Mouse (Mus musculus) cerebellum, adult 8-10 months (tissue): ENCODE measurements around the gene Odf3l2.

ENCODE experiments used
- DNase-seq: peaks from one replicate; pipeline ENCODE4 v3.0.0; 2022

The Odf3l2 gene

DNA sequence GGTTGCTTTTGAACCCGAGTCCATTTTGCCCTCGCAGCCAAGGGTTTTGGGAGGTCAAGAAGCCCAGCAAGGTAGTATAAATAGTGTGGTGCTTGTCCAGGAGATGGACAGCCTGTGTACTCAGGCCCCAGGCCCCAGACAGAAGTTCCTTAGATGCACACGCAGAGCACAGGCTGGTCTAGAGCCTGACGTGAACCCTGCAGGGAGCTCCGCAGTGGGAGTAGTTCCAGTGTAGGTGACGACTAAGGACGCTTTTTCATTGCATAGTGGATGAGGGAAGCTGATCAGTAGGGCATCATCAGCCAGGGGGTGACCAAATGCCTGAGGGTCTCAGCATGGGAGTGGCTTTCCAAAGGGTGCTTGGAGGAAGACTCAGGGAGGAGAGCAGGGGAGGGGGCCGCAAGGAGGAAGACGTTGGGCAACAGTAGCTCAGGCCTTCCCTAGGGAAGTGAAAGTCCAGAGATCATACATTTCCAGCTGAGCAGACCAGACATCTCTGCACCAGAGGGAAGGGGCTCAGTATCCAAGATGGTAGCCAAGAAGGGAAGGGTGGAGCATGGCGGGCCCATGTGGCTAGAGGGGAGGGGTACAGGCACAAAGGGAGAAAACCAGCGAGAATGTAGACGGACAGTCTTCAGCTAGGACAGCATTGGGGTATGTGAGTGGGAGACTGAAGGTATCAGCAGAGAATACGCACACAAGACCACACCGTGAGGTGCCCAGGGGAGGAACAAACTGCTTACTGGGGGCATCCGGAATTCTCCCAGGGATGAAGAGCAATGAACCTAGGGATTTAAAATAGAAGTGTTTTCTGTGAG, 24.7 kb upstream of the Odf3l2 start:
- DNase-seq = peak; percentile 44

GRCm38 (mm10) chr10:79669576-79670057, 24.1 kb upstream of the Odf3l2 start:
- DNase-seq = peak; percentile 77

DNA sequence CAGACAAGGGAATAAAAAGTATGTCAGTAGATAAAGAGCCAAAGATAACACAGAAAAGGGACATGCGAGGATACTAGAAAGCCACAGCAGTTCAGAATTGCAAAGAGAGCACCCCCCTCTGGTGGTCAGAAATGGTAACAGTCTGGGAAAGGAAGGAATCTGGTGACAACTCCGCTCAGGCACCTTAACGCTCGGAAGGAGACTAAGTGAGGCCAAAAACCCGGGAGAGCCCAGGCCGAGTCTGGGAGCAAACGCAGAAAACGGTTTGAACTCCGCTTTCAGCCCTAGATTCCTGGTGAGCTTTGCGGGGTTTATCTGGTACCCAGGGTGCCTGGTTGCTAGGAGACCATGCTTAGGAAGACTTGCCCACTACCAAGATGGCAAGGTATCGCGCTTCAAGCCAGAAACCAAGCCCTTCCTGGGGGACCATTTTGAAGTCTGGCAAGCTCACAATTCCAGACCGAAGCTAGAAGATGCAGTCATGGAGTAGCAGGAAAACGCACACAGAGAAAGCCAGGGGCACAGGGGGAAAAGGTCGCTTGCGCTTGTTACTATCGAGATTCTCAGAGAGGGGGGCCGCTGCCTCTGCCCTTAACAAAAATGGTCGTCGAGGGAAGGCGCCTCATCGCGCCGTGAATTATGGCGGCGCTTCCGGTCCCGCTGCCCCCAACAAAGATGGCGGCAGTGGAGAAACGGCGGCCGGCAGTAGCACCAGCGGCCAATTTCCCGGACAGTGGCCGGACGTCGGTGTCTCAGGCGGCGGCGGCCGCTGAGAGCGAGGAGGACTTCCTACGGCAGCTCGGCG, 23.4 kb upstream of the Odf3l2 start, which contains the start of gene Tpgs1:
TSS of gene Tpgs1 (plus strand) at position 599 of the 805 bp plus-strand sequence.
- DNase-seq = peak; percentile 97

DNA sequence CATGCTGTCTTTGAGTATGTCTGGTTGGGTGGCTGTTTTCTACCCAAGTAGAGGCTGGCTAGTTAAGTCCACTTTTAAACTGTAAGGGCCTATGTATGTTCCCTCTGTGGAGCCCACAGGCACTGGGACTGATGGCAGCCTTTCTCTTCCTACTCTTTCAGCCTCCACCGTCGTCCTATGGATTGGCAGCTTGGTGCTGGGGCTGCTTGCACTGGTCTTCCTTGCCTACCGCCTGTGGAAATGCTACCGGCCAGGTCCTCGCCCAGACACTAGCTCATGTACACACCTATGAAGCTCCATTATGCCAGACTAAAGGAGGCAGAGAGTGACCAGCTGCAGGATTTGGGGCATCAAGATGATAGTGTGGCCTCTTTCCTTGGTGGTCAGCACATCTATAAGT, 22.5 kb upstream of the Odf3l2 start:
- no peak for DNase-seq

DNA sequence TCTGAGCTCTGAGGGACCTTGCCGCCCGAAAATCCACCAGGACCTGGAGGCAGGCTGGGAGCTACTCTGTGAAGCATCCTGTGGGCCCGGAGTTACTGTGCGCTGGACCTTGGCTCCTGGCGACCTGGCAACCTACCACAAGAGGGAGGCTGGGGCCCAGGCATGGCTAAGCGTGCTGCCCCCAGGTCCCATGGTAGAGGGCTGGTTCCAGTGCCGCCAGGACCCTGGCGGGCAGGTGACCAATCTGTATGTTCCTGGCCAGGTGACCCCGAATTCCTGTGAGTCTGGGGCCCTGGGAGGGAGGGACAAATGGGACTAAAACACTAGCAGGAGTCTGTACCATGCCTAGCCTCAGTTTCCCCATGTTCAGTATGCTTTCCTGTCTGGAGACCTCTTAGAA, 21.0 kb upstream of the Odf3l2 start:
- peak; percentile 28 for DNase-seq

DNA sequence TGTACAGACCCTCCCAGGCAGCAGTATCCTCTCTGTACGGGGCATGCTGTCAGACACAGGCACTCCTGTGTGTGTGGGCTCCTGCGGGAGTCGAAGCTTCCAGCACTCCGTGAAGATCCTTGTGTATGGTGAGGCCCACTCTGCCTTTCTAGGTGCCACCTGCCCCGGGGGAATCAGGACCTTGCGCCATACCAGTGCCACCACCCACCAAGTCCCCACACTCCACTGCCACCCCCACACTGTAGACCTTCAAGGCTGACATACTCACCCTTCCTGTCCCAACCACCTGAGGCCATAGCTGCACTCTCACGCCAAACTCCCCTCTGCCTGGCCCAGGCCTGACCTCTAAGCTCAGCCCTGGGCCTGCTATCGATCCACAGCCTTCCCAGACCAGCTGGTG, 19.5 kb upstream of the Odf3l2 start:
- DNase-seq = peak; percentile 15

- DNase-seq = peak; percentile 70
Measured at GRCm38 (mm10) chr10:79664131-79664665, 18.7 kb upstream of the Odf3l2 start, which contains the start of gene Madcam1. Gene Madcam1, plus strand, starts transcription at chr10:79664559.

GRCm38 (mm10) chr10:79661861-79662260, 16.3 kb upstream of the Odf3l2 start:
- DNase-seq = no peak

- DNase-seq = no peak
Measured at GRCm38 (mm10) chr10:79660298-79660697, 14.8 kb upstream of the Odf3l2 start.

GRCm38 (mm10) chr10:79658829-79659228, 13.3 kb upstream of the Odf3l2 start:
- DNase-seq = no peak

DNA sequence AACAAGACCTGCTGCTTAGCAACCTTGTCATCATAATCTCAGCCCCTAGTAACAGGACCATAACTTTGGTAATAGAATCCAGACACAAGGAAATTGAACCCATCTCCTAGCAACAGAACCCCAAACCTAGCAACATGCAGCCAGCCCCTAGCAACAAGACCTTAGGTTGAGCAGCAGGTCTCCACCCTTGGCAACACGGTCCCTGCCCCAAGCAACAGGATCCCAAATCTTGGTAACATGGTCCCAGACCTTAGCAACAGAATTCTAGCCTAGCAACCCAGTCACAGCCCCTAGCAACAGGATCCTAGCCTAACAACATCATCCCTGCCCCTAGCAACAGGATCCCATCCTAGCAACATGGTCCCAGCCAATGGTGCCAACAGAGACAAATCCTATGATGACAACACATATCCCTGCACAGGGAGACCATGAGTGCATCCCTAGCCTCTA, 9.4 kb upstream of the Odf3l2 start:
- DNase-seq = no peak

DNA sequence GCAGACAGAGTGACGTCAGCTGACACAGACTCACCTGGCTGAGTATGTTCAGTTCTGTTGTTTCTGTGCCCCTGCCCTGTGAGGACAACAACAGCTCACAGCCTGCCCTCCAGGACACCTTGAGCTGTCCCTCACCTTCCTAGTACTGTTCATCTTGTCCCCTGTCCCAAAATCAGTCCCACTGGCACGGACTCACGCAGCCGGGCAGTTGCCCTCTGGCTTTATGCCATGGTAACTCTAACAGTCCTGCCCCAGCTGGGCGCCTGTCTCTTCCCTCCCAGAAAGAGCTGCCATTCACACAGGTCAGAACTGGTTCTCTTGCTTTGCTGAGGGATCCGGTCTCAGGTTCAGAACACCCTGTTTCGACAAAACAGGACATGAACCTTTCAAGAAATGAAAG, 7.3 kb upstream of the Odf3l2 start:
- DNase-seq = no peak

GRCm38 (mm10) chr10:79649070-79649751, 3.7 kb upstream of the Odf3l2 start:
- DNase-seq = peak; percentile 75

- peak; percentile 54 for DNase-seq
Measured at GRCm38 (mm10) chr10:79638486-79639204, 6.9 kb downstream of the Odf3l2 start.

- DNase-seq = peak; percentile 82
Measured at GRCm38 (mm10) chr10:79637128-79638110, 8.1 kb downstream of the Odf3l2 start, which contains the start of gene Shc2. Gene Shc2, minus strand, starts transcription at chr10:79637918.

DNA sequence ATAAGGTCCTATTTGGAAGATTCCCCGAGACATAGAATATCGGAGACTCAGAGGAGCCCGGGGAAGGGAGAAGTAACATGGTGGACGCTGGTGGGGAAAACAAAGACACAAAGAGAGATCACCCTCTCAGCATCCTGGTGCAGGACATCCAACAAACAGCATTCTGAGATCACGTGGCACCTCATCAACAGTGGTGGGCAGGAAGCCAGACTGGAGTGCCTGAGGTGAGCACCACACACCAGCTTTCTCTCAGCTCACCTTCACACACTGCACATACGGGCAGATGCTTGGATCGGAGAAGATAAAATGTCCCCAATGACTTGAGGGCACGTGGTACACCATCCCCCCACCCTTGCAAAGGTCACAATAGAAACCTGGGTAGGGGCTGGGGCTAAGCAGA, 9.3 kb downstream of the Odf3l2 start:
- no peak for DNase-seq

- no peak for DNase-seq
Measured at GRCm38 (mm10) chr10:79633006-79633777, 12.3 kb downstream of the Odf3l2 start.

DNA sequence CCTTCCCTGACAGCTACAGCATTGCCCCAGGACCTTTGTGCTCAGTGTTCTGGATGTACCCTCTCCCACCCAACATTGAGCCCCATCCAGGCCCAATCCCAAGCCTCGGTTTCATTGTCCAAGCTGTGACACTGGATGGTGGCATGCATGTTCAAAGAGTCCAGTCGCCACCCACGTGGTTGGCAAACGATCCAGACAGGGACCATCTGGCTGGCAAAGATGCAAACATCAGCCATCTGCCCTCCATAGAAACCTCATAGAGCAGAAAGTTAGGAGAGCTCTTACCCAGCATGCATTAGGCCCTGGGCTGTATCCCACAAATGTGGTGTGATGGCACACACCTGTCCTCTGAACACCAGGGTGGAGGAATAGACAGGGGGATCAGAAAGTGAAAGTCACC, 14.1 kb downstream of the Odf3l2 start:
- DNase-seq = no peak

DNA sequence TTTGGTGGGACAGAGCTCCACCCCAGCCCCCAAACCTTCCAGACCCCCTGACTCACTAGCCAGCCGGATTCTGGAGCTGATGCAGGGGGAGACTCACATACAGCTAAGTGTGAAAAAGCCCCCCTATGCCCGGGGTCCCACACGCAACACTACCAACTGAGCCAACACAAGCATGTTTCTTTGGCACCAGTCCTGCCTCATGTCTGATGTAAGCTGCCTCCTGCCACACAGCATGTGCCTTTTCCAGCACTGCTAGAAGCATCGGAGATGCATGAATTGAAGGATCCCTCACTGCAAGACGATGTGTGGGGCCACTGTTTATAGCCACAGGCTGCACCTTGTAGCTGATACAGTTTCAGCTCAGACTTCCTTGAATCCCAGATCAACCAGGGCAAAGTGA, 17.2 kb downstream of the Odf3l2 start:
- no peak for DNase-seq

DNA sequence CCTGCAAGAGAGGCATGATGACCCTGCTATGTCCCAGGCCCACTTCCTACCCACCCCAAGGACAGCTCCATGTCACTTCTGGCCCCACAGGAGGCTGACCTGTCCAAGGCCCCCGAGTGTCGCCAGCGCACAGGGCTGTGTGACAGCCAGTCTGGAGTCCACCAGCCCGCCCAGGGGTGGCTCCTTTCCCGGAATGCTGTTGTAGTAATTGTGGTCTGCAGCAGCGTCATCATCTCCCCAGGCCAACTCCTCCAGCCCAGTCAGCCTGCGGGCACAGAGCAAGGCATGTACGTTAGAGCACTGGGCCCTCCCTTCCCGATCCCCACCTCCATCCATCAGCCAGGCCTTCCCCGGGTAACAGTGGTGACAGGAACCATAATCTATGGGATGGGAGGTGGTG, 19.4 kb downstream of the Odf3l2 start:
- DNase-seq = no peak
